Mouse (Mus musculus): ENCODE data around the gene Rnf123.

DNA sequence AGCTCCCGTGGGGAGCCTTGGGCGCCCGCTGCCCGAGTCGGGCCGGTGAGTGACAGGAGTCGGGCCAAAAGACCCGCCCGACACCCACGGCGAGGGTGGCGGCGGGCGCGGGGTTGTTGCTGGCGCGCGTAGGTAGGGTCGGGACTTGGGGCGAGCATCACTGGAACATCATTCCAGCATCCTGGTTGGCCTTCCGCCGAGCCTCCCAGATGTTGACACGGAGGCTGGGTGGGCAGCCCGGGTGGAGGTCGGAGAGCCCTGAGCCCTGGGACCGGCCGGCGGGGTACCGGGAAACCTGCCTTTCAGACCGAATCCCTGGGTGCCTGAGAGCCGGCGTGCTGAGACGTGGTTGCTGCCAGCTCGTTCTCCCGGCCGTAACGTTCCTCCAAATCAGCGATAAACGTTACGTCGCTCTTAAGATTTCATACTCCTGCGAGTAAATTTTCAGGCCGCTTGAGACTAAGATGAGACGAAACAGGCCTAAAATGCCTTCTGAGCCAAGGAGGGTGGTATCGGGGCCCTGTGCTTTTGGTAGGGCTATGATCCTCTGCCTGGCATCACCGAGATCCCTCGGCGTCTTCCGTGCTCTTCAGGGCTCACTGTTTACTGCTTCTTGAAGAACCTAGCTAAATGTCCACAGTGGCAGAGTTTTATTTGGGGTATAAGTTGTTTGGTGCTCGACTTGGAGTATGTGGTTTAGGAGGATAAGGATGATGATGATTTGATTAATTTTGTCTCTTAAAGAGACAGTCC lies 80.2 kb downstream of the Rnf123 start:
- TF ChIP-seq CTCF (IDR thresholded peaks at IDR 0.05; ENCODE audit: borderline replicate concordance, insufficient read depth, low read depth, low read length) (no peak), POLR2A (IDR thresholded peaks at IDR 0.05; ENCODE audit: borderline replicate concordance, insufficient read depth, low read length) (no peak)

All from cerebellum, adult 2 months (tissue).